Mouse (Mus musculus) thymus, adult 2 months (tissue): ENCODE results near the gene Stac2.

Experiments used
- CTCF ChIP-seq: fragments of 200-500 bp; IDR thresholded peaks from 2 replicates; pipeline ENCODE4 v1.5.1; 2012; ENCODE audit warnings: mild to moderate bottlenecking, control low read depth, low read length, moderate library complexity, borderline replicate concordance; ENCODE audit not compliant: control insufficient read depth, poor library complexity, insufficient read depth; ENCODE audit errors: extremely low read depth
- POLR2A ChIP-seq: fragments of 200-500 bp; IDR thresholded peaks from 2 replicates; pipeline ENCODE4 v1.6.1; 2012; ENCODE audit warnings: mild to moderate bottlenecking, low read length, control low read depth, moderate library complexity; ENCODE audit not compliant: control insufficient read depth, poor library complexity, insufficient read depth; ENCODE audit errors: extremely low read depth

DNA sequence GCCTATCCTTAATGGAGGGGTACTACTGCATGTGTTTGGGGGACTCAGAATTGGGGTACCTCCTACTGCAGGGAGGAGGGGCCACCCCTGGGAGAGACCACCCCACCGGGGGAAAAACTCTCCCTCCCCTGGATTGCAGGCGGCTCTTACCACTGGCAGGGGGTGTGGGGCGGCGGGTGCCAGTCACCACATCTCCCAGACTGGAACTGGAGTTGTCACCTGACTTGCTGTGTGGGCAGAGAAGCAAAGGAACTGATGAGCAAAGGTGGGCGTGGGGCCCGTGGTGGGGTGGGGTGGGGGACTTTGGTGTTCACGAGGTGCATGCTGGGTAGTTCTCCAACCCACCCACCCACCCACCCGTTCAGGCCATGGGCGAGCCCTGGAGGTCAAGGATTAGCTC, 41.5 kb downstream of the Stac2 start:
- TF ChIP-seq CTCF = no peak
- no peak for TF ChIP-seq POLR2A
